Comparison of ENCODE assay signal across 8 mouse cellular contexts in the genomic region with DNA sequence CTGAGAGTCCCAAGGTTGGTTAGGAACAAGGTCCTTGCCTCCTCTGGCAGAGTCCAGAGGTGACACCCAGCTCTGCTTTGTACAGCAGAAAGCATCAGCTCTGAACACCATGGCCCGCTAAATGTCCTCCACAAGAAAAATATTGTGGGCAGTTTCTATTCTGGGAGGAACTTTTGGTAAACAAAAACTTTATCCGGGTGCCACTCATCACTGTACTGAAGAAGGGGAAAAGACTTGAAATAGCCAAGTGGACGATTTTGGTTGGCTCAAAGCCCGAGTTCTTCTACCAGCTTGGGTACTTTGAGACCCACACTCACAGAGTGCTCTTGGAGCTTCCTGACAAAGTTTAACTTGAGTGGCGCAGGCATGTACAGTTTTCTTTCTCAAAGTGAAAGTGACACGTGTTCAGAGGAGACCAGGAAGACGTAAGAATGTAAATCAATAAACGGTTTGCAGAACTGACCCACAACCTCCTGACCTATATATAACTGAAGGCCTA.
A peak's percentile ranks its signal among the peaks of the same experiment; 100 is the strongest.
DNase-seq lines count a peak whose midpoint lies in the region; ATAC-seq and TF ChIP-seq lines count a peak whose summit lies in the region.

No protein-coding gene starts in this region.

- WGBS in forebrain, postnatal 0 days, result 64% methylated on average over 8 of the region's 8 CpGs
- WGBS in forebrain, embryonic 11.5 days, result 83% methylated on average over 8 of the region's 8 CpGs
- 85% methylated on average over 8 of the region's 8 CpGs for whole genome bisulfite sequencing in midbrain, embryonic 14.5 days

- no peak overlapping the region for H3K4me3 ChIP-seq in forebrain, postnatal 0 days (ENCODE audit: low read depth, low read length)
- H3K4me3 ChIP-seq in forebrain, embryonic 11.5 days (ENCODE audit: low read depth, low read length), result no peak overlapping the region
- no peak overlapping the region for H3K4me3 ChIP-seq in midbrain, embryonic 14.5 days (replicated peaks; ENCODE audit: low read depth, low read length)

- H3K9me3 ChIP-seq in forebrain, postnatal 0 days (ENCODE audit: low read length), result no peaks in the 10 kb centered on the region
- no peaks in the 10 kb centered on the region for H3K9me3 ChIP-seq in forebrain, embryonic 11.5 days (ENCODE audit: control insufficient read depth, low read length)
- no peaks in the 10 kb centered on the region for H3K9me3 ChIP-seq in midbrain, embryonic 14.5 days (ENCODE audit: control insufficient read depth, low read length)

- peak; percentile 5 for DNase-seq in forebrain, postnatal 0 days
- no peak for DNase-seq in forebrain, embryonic 11.5 days (ENCODE audit: low spot score)
- peak; percentile 87 for DNase-seq in A20 (ENCODE audit: low read depth, low spot score)
- DNase-seq in lung, postnatal 14 days, result peak; percentile 31
- DNase-seq in testis, postnatal 10 days (ENCODE audit: low spot score), result no peak
- DNase-seq in cerebellum, adult 8-10 months, result no peak
- DNase-seq in midbrain, embryonic 14.5 days, result no peak

- ATAC-seq in forebrain, postnatal 0 days, result no peak; the same call in 1 of the 2 replicates
- ATAC-seq in forebrain, embryonic 11.5 days (replicated peaks; ENCODE audit: low FRiP score), result no peak
- ATAC-seq in inflammation-experienced regulatory T-cells, adult 6 months, result peak; percentile 56
- ATAC-seq in midbrain, embryonic 14.5 days (ENCODE audit: low FRiP score, low TSS enrichment), result no peak

- H3K4me2 ChIP-seq in forebrain, postnatal 0 days (ENCODE audit: low read depth), result no peak overlapping the region
- H3K4me2 ChIP-seq in forebrain, embryonic 11.5 days (ENCODE audit: low read depth, low read length, severe bottlenecking), result no peak overlapping the region
- no peak overlapping the region for H3K4me2 ChIP-seq in midbrain, embryonic 14.5 days (ENCODE audit: low read length)

- no peaks in the 10 kb centered on the region for H3K27me3 ChIP-seq in forebrain, postnatal 0 days (ENCODE audit: insufficient read depth, low read length)
- H3K27me3 ChIP-seq in forebrain, embryonic 11.5 days (ENCODE audit: control insufficient read depth, insufficient read depth, low read length), result no peaks in the 10 kb centered on the region
- H3K27me3 ChIP-seq in midbrain, embryonic 14.5 days (ENCODE audit: control insufficient read depth, insufficient read depth, low read length), result no peaks in the 10 kb centered on the region

- H3K27ac ChIP-seq in forebrain, postnatal 0 days (ENCODE audit: low read depth, low read length), result peak overlapping the region; percentile 70
- H3K27ac ChIP-seq in forebrain, embryonic 11.5 days (ENCODE audit: low read depth, low read length), result no peak overlapping the region
- H3K27ac ChIP-seq in midbrain, embryonic 14.5 days (replicated peaks; ENCODE audit: low read depth, low read length), result no peak overlapping the region

- TF ChIP-seq CTCF in forebrain, postnatal 0 days (IDR thresholded peaks at IDR 0.05; ENCODE audit: low read depth), result no peak

- H3K36me3 ChIP-seq in forebrain, postnatal 0 days (ENCODE audit: insufficient read depth), result no peaks in the 10 kb centered on the region
- no peaks in the 10 kb centered on the region for H3K36me3 ChIP-seq in forebrain, embryonic 11.5 days (ENCODE audit: control insufficient read depth, insufficient read depth, low read length)
- H3K36me3 ChIP-seq in midbrain, embryonic 14.5 days (ENCODE audit: control insufficient read depth, insufficient read depth, low read length), result no peaks in the 10 kb centered on the region

- no peak overlapping the region for H3K9ac ChIP-seq in forebrain, postnatal 0 days
- no peak overlapping the region for H3K9ac ChIP-seq in forebrain, embryonic 11.5 days (ENCODE audit: low read length)
- no peak overlapping the region for H3K9ac ChIP-seq in midbrain, embryonic 14.5 days (replicated peaks; ENCODE audit: low read length)

- H3K4me1 ChIP-seq in forebrain, postnatal 0 days (ENCODE audit: insufficient read depth), result peaks cover 23% of the 10 kb centered on the region
- no peaks in the 10 kb centered on the region for H3K4me1 ChIP-seq in forebrain, embryonic 11.5 days (replicated peaks; ENCODE audit: control insufficient read depth, insufficient read depth, low read length)
- 0 out of 2 replicates have a peak, but pooled peaks cover 9% of the 10 kb centered on the region for H3K4me1 ChIP-seq in midbrain, embryonic 14.5 days (ENCODE audit: control insufficient read depth, insufficient read depth, low read length)

Comparison
In these comparisons a context has a peak if more than half of its experiments do, and no peak if none do; other contexts are left out.
1. DNase-seq: peak in forebrain, postnatal 0 days (single experiment), A20 (single experiment) and lung, postnatal 14 days (single experiment); none in forebrain, embryonic 11.5 days (single experiment), testis, postnatal 10 days (single experiment), cerebellum, adult 8-10 months (single experiment) and midbrain, embryonic 14.5 days (single experiment).